Mouse (Mus musculus) heart, embryonic 14.5 days (tissue): ENCODE results near the gene Naaladl2. TPM values are rescaled to one million over a fixed set of nuclear protein-coding genes. Genes with fewer than 3 reads are reported as not detected.

Experiments used
- ATAC-seq: fragments of 200-750 bp; cut with Nextera tagmentation; 2 replicates; pipeline ENCODE4 v1.8.0; 2017; ENCODE audit warnings: low read depth, moderate TSS enrichment; ENCODE audit not compliant: insufficient number of reproducible peaks, insufficient read depth, low FRiP score
- H3K27ac ChIP-seq, 2 experiments: fragments of 200-500 bp in 1 of 2; fragments of 300-500 bp in 1 of 2; sonication (generic) in 1 of 2; replicated peaks in 1 of 2; 2 replicates each; pipeline ENCODE4 v1.5.1; 2012 to 2014; ENCODE audit warnings: low read depth in 2 of 2, low read length in 2 of 2, control low read depth in 1 of 2, mild to moderate bottlenecking in 1 of 2, mixed read lengths in 1 of 2; ENCODE audit not compliant: control insufficient read depth in 1 of 2, insufficient read depth in 1 of 2
- H3K27me3 ChIP-seq: fragments of 300-500 bp; sonication (generic); 2 replicates; pipeline ENCODE4 v1.6.1; 2014; ENCODE audit warnings: mild to moderate bottlenecking, low read length, control low read depth; ENCODE audit not compliant: control insufficient read depth, insufficient read depth
- H3K36me3 ChIP-seq: fragments of 300-500 bp; sonication (generic); 2 replicates; pipeline ENCODE4 v1.6.1; 2014; ENCODE audit warnings: mild to moderate bottlenecking, control low read depth, low read length, mixed read lengths; ENCODE audit not compliant: control insufficient read depth, insufficient read depth
- H3K4me1 ChIP-seq, 2 experiments: fragments of 200-500 bp in 1 of 2; fragments of 300-500 bp in 1 of 2; sonication (generic) in 1 of 2; 2 replicates each; pipeline ENCODE4 v1.6.1; 2012 to 2014; ENCODE audit warnings: low read length in 2 of 2, control low read depth in 1 of 2, mixed read lengths in 1 of 2; ENCODE audit not compliant: control insufficient read depth in 2 of 2, insufficient read depth in 2 of 2
- H3K4me2 ChIP-seq: fragments of 300-500 bp; sonication (generic); 2 replicates; pipeline ENCODE4 v1.6.1; 2014; ENCODE audit warnings: mild to moderate bottlenecking, low read length
- H3K4me3 ChIP-seq, 2 experiments: fragments of 200-500 bp in 1 of 2; fragments of 300-500 bp in 1 of 2; sonication (generic) in 1 of 2; 2 replicates each; pipeline ENCODE4 v1.5.1; 2012 to 2014; ENCODE audit warnings: low read length in 2 of 2, mild to moderate bottlenecking in 2 of 2, control low read depth in 1 of 2, low read depth in 1 of 2, moderate library complexity in 1 of 2; ENCODE audit not compliant: control insufficient read depth in 1 of 2, insufficient read depth in 1 of 2
- H3K9ac ChIP-seq: fragments of 300-500 bp; sonication (generic); 2 replicates; pipeline ENCODE4 v1.6.1; 2014; ENCODE audit warnings: mild to moderate bottlenecking, low read length
- H3K9me3 ChIP-seq: fragments of 300-500 bp; sonication (generic); 2 replicates; pipeline ENCODE4 v1.6.1; 2016; ENCODE audit warnings: low read length, control low read depth; ENCODE audit not compliant: control insufficient read depth
- WGBS: fragments of 180-500 bp; shearing (Covaris S2); extraction: QIAGEN DNeasy Blood & Tissue Kit; methylation state at CpG from one replicate; pipeline ENCODE4 v1.1.7; 2014; 5-methylcytosine and 5-hydroxymethylcytosine counted together
- polyA plus RNA-seq: library from polyadenylated mRNA; unstranded; fragments of >200 nt; fragmentation: Nextera tagmentation; extraction: Ambion mirVana; gene quantifications from 2 replicates; pipeline ENCODE4 v1.2.1, GENCODE M21; 2014

The Naaladl2 gene
- polyA plus RNA-seq, 1 experiment from 2014 or later = 3.1 TPM

DNA sequence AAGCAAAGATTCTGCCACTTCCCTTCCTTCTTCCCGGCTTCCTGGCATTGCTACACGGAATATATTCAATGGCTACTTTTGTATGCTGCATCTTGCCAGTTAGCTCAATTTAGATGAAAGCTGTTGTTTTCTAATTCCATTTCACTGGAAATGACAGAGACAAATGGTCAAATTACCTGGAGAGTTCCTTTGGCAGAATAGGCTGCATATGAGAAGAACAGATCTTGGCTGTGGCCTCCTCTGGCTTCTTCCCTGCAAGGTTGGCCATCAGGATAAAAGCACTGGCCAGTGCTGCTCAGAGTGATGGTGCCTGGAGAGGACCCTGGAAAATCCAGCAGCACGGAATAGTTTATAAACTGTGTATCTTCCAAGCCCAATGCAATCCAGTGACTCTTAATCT lies 711.3 kb downstream of the Naaladl2 start:
- WGBS = 62% methylated on average over 3 of the region's 3 CpGs
- no peaks in the 10 kb centered on the region for H3K36me3 ChIP-seq
- no peak overlapping the region for H3K4me2 ChIP-seq
- no peak for ATAC-seq
- no peaks in the 10 kb centered on the region for H3K4me1 ChIP-seq
- H3K9me3 ChIP-seq = no peaks in the 10 kb centered on the region
- H3K27ac ChIP-seq = no peak overlapping the region
- no peak overlapping the region for H3K9ac ChIP-seq
- H3K27me3 ChIP-seq = no peaks in the 10 kb centered on the region
- no peak overlapping the region for H3K4me3 ChIP-seq

DNA sequence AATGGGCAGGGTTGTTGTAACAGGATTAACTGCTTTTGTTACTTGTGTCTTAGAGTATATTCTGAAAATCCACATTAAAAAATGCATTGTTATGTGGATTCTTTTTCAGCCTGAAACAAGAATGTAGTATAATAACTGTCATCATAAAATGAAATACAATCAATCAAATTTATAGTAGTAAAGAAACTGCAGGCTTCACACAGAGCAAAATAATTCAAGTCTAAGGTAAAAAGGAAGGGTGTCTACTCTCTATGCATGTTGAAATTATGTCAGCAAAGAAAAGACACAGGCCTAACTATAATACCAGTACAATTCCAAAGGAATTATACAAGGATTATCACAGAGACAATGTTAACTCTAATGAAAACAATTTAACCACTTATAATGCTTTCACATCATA lies 752.3 kb downstream of the Naaladl2 start:
- H3K4me1 ChIP-seq = no peaks in the 10 kb centered on the region
- no peaks in the 10 kb centered on the region for H3K36me3 ChIP-seq
- no peak for ATAC-seq
- no peak overlapping the region for H3K4me3 ChIP-seq
- no peak overlapping the region for H3K27ac ChIP-seq
- no peaks in the 10 kb centered on the region for H3K27me3 ChIP-seq
- H3K9me3 ChIP-seq = no peaks in the 10 kb centered on the region
- no peak overlapping the region for H3K9ac ChIP-seq
- no peak overlapping the region for H3K4me2 ChIP-seq

GRCm38 (mm10) chr3:24391311-24391710 lies 752.8 kb downstream of the Naaladl2 start:
- H3K9ac ChIP-seq = no peak overlapping the region
- ATAC-seq = no peak
- H3K4me3 ChIP-seq = no peak overlapping the region
- WGBS = 74% methylated on average over 1 of the region's 1 CpGs
- H3K9me3 ChIP-seq = no peaks in the 10 kb centered on the region
- no peaks in the 10 kb centered on the region for H3K36me3 ChIP-seq
- H3K4me1 ChIP-seq = no peaks in the 10 kb centered on the region
- H3K4me2 ChIP-seq = no peak overlapping the region
- H3K27me3 ChIP-seq = no peaks in the 10 kb centered on the region
- H3K27ac ChIP-seq = no peak overlapping the region

DNA sequence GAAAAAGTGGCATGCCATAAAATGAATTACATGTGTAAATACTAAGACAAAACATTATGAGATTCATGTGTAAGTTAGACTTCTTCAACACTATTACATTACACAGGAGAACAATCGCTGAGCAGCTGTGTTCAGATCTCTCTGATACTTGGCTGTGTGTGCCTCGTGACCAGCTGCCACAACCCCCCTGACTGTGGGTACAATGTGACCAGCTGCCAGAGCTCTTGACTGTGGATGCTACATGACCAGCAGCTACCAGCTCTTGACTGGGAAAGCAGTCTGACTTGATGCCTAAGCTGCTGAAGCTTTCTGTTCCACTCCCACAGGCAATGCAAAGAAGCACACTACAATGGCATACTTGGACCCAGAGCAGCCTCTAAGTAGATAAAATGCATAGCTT lies 789.1 kb downstream of the Naaladl2 start:
- ATAC-seq = no peak
- H3K4me3 ChIP-seq = no peak overlapping the region

DNA sequence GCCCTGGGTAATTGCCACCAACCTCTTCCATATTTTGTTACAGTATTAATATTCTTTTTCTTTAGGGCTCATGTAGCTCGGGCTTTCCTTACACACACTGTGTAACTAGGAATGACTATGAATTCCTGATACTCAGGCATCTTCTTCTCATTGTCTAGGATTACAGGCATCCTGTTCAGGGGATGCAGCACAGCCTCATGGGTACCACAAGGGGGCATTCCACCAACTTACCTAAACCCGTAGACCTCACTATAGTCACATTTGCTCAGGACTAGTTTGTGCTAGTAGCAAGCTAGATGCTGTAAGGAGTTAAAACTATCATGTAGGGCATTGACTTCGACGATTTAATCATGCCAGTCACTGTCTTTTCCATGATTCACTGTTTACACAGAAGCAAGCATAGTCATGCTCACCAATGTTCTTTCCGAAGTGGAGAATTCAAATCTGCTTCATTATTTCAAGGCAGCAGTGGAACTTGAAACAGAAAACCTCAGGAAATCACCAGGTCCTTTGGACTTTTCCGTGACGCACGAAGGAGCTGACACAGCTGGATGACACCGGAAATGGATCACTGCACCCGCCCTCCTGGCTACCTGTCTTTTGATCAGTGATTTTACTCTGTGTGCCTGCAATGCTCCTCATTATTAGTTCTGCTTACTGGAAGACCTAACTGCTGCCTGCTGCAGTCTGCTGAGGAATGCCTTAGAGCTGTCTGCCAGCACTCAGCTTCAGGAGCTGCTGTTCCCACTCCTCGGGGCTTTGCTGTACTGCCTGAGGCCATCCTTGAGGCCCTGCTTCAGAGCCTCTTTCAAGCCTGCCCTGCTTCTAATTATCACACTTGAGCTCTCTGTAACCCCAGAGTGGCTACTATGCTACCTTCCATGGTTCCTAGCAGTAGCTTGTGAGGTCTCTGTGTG lies 822.3 kb downstream of the Naaladl2 start:
- Histone ChIP-seq H3K9me3 (no peaks in the 10 kb centered on the region), H3K27ac (no peak overlapping the region), H3K4me1 (no peaks in the 10 kb centered on the region), H3K4me2 (no peak overlapping the region), H3K9ac (no peak overlapping the region), H3K27me3 (no peaks in the 10 kb centered on the region), H3K36me3 (no peaks in the 10 kb centered on the region), H3K4me3 (no peak overlapping the region)
- ATAC-seq = no peak
- 70% methylated on average over 11 of the region's 11 CpGs for WGBS

More for the DNA sequence above, 789.1 kb downstream of the Naaladl2 start:
- no peak overlapping the region for H3K4me2 ChIP-seq
- no peaks in the 10 kb centered on the region for H3K9me3 ChIP-seq
- H3K9ac ChIP-seq = no peak overlapping the region
- no peaks in the 10 kb centered on the region for H3K36me3 ChIP-seq
- no peak overlapping the region for H3K27ac ChIP-seq
- WGBS = 73% methylated on average over 2 of the region's 2 CpGs
- no peaks in the 10 kb centered on the region for H3K27me3 ChIP-seq
- no peaks in the 10 kb centered on the region for H3K4me1 ChIP-seq

DNA sequence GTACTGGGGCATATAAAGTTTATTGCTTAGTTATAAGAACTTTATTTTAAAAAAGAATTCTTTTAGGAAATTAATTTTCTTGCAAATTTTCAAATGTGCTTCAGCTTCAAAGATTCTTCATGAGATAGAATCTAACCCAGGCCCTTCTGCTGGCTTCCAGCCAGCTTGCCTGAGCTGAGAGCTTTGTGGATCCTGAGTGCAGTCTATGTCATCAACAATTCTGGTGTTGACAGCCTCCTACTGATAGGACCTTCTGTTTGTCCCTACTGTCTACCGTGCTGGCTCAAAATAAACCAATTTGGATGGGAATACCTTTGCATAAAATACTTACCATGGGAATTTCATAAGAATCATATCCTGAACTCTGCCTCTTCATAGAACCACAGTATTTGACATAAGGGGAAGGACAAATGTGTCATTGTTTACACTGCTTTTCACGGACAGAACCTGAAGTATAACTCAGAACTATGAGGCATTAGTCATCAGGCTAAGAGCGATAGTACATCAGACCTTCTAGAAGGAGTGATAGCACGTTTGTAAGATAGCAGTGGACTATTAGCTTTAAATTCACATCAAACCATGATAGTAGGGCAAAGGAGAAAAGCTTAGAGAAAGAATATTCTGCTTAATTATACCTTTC lies 829.3 kb downstream of the Naaladl2 start:
- H3K36me3 ChIP-seq = no peaks in the 10 kb centered on the region
- no peaks in the 10 kb centered on the region for H3K9me3 ChIP-seq
- ATAC-seq = no peak
- H3K4me1 ChIP-seq = no peaks in the 10 kb centered on the region
- H3K4me2 ChIP-seq = no peak overlapping the region
- 19% methylated on average over 4 of the region's 4 CpGs for WGBS
- no peak overlapping the region for H3K27ac ChIP-seq
- no peak overlapping the region for H3K4me3 ChIP-seq
- H3K9ac ChIP-seq = no peak overlapping the region
- H3K27me3 ChIP-seq = no peaks in the 10 kb centered on the region

DNA sequence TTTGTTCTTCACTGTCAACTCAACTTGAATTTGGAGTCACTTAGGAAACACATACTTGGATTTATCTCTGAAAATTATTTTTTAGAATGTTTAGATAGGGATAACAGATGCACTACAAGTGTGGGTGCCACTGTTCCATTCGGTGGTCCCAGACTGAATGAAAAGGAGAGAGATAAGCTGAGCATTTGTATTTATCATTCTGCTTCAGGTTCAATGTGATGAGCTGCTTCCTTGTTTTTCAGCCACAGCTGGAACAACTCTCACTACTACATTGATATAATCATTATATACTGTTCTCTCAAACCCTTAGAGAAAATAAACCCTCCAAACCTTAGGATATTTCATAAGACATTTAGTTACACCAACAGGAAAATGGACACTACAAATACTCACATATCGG lies 918.6 kb downstream of the Naaladl2 start:
- ATAC-seq = no peak
- H3K27ac ChIP-seq = no peak overlapping the region
- H3K4me2 ChIP-seq = no peak overlapping the region
- no peaks in the 10 kb centered on the region for H3K9me3 ChIP-seq
- no peaks in the 10 kb centered on the region for H3K4me1 ChIP-seq
- H3K27me3 ChIP-seq = no peaks in the 10 kb centered on the region
- H3K9ac ChIP-seq = no peak overlapping the region
- no peak overlapping the region for H3K4me3 ChIP-seq
- no peaks in the 10 kb centered on the region for H3K36me3 ChIP-seq
- 68% methylated on average over 2 of the region's 2 CpGs for whole genome bisulfite sequencing
